Mouse (Mus musculus): ENCODE data around the gene Vezt.

Gene Vezt

DNA sequence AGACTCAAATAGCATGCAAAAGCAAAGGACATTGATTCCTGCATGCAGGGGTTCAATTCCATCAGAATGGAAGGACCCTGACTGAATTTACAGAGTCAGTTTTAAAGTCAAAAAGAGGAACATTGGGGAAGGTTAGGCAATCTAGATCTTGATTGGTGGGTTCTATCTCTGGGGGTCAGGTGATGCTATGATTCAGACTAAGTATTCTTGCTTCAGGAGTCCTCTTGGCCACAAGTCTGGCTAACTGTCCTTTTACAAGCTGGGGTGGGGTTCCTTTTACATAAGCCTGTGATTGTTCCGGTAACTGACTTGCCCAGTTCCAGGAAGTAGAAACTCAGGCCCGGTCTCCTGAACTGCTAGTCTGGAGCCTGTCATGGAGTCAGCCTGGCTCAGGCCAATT, 85.7 kb downstream of the Vezt start:
- DNase-seq (ENCODE audit: low read depth, low spot score): no peak
- H3K27me3 ChIP-seq (ENCODE audit: control insufficient read depth, insufficient read depth, low read length, poor library complexity, severe bottlenecking): no peaks in the 10 kb centered on the region; the same call in 1 of the 2 replicates
- no peaks in the 10 kb centered on the region for H3K36me3 ChIP-seq (ENCODE audit: control insufficient read depth, insufficient read depth, low read length, poor library complexity, severe bottlenecking)

DNA sequence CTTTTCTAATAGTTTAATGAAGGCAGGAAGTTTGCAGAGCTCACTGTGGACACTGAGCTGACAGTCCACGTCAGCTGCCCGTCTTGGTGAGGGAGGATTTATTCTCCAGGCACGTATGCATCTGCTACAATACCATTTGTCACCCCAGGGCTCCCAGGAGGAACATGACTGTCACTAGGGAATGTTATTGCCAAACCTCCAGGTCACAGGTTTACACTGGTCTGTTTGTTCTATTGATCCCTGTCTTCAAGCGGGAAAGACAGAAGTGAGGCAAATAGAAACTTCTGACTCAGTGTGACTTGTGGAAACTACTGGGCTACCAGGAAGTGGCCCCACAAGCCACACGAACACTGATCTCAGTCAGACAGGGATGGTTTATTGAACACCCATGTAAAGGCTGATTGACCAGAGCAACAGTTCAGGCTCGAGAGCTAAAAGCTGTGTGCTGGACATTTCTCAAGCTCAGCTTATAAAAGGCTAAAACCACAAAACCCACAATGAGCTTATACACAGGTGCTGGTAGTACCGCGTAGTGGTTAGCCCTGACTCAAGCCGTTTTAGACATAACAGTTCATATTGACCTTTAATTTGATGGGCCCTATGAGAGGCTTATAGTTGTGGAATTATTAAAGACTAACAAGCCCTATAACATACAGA, 89.6 kb downstream of the Vezt start:
- Histone ChIP-seq H3K27me3 (ENCODE audit: control insufficient read depth, insufficient read depth, low read length, poor library complexity, severe bottlenecking) (no peaks in the 10 kb centered on the region), H3K36me3 (ENCODE audit: control insufficient read depth, insufficient read depth, low read length, poor library complexity, severe bottlenecking) (no peaks in the 10 kb centered on the region)
- no peak for DNase-seq (ENCODE audit: low read depth, low spot score)

DNA sequence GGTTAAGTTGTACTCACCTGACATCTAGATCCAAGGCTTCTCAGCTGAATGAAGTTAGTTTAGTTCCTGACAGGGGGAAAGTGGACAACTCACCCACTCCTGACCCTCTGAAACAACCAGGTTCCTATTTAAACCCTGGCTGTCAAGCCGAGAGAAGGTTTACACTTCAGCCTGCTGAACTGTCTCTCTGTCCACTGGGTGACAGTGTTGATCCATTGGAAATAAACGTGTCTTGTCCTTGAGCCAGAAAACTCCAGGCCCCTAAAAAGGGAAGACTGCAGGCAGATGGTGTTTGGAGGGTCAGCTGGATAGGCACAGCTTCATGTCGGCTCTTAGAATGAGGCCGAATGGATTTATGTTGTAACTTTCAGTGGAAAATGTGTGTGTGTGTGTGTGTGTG, 90.3 kb downstream of the Vezt start:
- no peak for DNase-seq (ENCODE audit: low read depth, low spot score)
- Histone ChIP-seq H3K27me3 (ENCODE audit: control insufficient read depth, insufficient read depth, low read length, poor library complexity, severe bottlenecking) (no peaks in the 10 kb centered on the region), H3K36me3 (ENCODE audit: control insufficient read depth, insufficient read depth, low read length, poor library complexity, severe bottlenecking) (no peaks in the 10 kb centered on the region)

GRCm38 (mm10) chr10:93944241-93944640, 91.4 kb downstream of the Vezt start:
- DNase-seq (ENCODE audit: low read depth, low spot score): no peak
- Histone ChIP-seq H3K36me3 (ENCODE audit: control insufficient read depth, insufficient read depth, low read length, poor library complexity, severe bottlenecking) (no peaks in the 10 kb centered on the region), H3K27me3 (ENCODE audit: control insufficient read depth, insufficient read depth, low read length, poor library complexity, severe bottlenecking) (no peaks in the 10 kb centered on the region)

GRCm38 (mm10) chr10:93940279-93940678, 95.3 kb downstream of the Vezt start:
- no peak for DNase-seq (ENCODE audit: low read depth, low spot score)
- H3K27me3 ChIP-seq (ENCODE audit: control insufficient read depth, insufficient read depth, low read length, poor library complexity, severe bottlenecking): no peaks in the 10 kb centered on the region
- H3K36me3 ChIP-seq (ENCODE audit: control insufficient read depth, insufficient read depth, low read length, poor library complexity, severe bottlenecking): no peaks in the 10 kb centered on the region

- Histone ChIP-seq H3K27me3 (ENCODE audit: control insufficient read depth, insufficient read depth, low read length, poor library complexity, severe bottlenecking) (no peaks in the 10 kb centered on the region), H3K36me3 (ENCODE audit: control insufficient read depth, insufficient read depth, low read length, poor library complexity, severe bottlenecking) (no peaks in the 10 kb centered on the region)
- DNase-seq (ENCODE audit: low read depth, low spot score): no peak
Observed at GRCm38 (mm10) chr10:93939676-93940075, 95.9 kb downstream of the Vezt start.

GRCm38 (mm10) chr10:93938844-93939271, 96.8 kb downstream of the Vezt start:
- no peaks in the 10 kb centered on the region for H3K36me3 ChIP-seq (ENCODE audit: control insufficient read depth, insufficient read depth, low read length, poor library complexity, severe bottlenecking)
- H3K27me3 ChIP-seq (ENCODE audit: control insufficient read depth, insufficient read depth, low read length, poor library complexity, severe bottlenecking): no peaks in the 10 kb centered on the region
- peak; percentile 34 for DNase-seq (ENCODE audit: low read depth, low spot score)

- H3K27me3 ChIP-seq (ENCODE audit: control insufficient read depth, insufficient read depth, low read length, poor library complexity, severe bottlenecking): no peaks in the 10 kb centered on the region
- no peak for DNase-seq (ENCODE audit: low read depth, low spot score)
- H3K36me3 ChIP-seq (ENCODE audit: control insufficient read depth, insufficient read depth, low read length, poor library complexity, severe bottlenecking): no peaks in the 10 kb centered on the region
Observed at GRCm38 (mm10) chr10:93933980-93934379, 101.6 kb downstream of the Vezt start.

- DNase-seq (ENCODE audit: low read depth, low spot score): no peak
- Histone ChIP-seq H3K36me3 (ENCODE audit: control insufficient read depth, insufficient read depth, low read length, poor library complexity, severe bottlenecking) (no peaks in the 10 kb centered on the region), H3K27me3 (ENCODE audit: control insufficient read depth, insufficient read depth, low read length, poor library complexity, severe bottlenecking) (no peaks in the 10 kb centered on the region)
Observed at GRCm38 (mm10) chr10:93932861-93933260, 102.8 kb downstream of the Vezt start.

DNA sequence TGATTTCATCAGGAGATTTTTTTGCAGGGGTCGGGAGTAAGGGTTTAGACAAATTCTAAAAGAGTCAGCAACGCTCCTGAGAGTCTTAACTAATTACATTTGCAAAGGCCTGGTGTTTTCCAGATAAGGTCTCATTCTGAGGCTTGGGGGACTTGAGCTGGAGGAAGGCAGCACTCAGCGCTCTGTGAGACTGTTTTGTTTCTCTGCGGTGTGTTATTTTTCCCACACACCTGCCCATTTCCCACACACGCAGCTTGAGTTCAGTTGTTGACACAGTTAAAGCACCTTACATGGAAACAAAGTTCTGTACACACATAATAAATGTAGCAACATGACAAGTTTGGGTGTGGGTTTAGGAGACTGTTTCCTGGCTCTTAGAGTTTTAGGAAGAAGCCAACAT, 103.6 kb downstream of the Vezt start:
- no peak for DNase-seq (ENCODE audit: low read depth, low spot score)
- H3K36me3 ChIP-seq (ENCODE audit: control insufficient read depth, insufficient read depth, low read length, poor library complexity, severe bottlenecking): no peaks in the 10 kb centered on the region
- H3K27me3 ChIP-seq (ENCODE audit: control insufficient read depth, insufficient read depth, low read length, poor library complexity, severe bottlenecking): no peaks in the 10 kb centered on the region

GRCm38 (mm10) chr10:93931431-93931830, 104.2 kb downstream of the Vezt start:
- DNase-seq (ENCODE audit: low read depth, low spot score): no peak

GRCm38 (mm10) chr10:93930236-93930824, 105.3 kb downstream of the Vezt start:
- H3K36me3 ChIP-seq (ENCODE audit: control insufficient read depth, insufficient read depth, low read length, poor library complexity, severe bottlenecking): no peaks in the 10 kb centered on the region
- no peaks in the 10 kb centered on the region for H3K27me3 ChIP-seq (ENCODE audit: control insufficient read depth, insufficient read depth, low read length, poor library complexity, severe bottlenecking)
- DNase-seq (ENCODE audit: low read depth, low spot score): no peak

More at GRCm38 (mm10) chr10:93931431-93931830, 104.2 kb downstream of the Vezt start:
- Histone ChIP-seq H3K36me3 (ENCODE audit: control insufficient read depth, insufficient read depth, low read length, poor library complexity, severe bottlenecking) (no peaks in the 10 kb centered on the region), H3K27me3 (ENCODE audit: control insufficient read depth, insufficient read depth, low read length, poor library complexity, severe bottlenecking) (no peaks in the 10 kb centered on the region)

- no peaks in the 10 kb centered on the region for H3K27me3 ChIP-seq (ENCODE audit: control insufficient read depth, insufficient read depth, low read length, poor library complexity, severe bottlenecking)
- DNase-seq (ENCODE audit: low read depth, low spot score): no peak
- H3K36me3 ChIP-seq (ENCODE audit: control insufficient read depth, insufficient read depth, low read length, poor library complexity, severe bottlenecking): no peaks in the 10 kb centered on the region
Observed at GRCm38 (mm10) chr10:93924666-93925065, 111.0 kb downstream of the Vezt start.

DNA sequence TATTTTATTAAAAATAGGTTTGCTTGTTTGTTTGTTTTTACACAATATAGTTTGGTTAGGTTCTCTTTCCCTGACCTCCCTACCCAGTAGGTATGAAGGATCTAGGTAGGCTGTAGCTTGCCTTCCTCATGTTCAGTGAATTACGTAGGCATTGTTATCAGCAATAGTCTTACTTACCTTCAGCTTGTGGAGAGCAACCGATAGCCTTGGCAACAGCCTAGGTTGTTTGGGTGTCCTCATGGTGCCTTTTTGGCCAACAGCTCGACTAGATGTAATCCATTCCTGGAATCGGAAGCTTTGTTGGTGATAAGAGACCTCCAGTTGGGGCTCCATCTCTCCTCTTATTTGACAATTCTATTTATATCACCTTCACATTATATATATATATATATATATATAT, 114.5 kb downstream of the Vezt start:
- no peaks in the 10 kb centered on the region for H3K27me3 ChIP-seq (ENCODE audit: control insufficient read depth, insufficient read depth, low read length, poor library complexity, severe bottlenecking)
- DNase-seq (ENCODE audit: low read depth, low spot score): no peak
- no peaks in the 10 kb centered on the region for H3K36me3 ChIP-seq (ENCODE audit: control insufficient read depth, insufficient read depth, low read length, poor library complexity, severe bottlenecking)

- H3K36me3 ChIP-seq (ENCODE audit: control insufficient read depth, insufficient read depth, low read length, poor library complexity, severe bottlenecking): no peaks in the 10 kb centered on the region
- DNase-seq (ENCODE audit: low read depth, low spot score): no peak
- H3K27me3 ChIP-seq (ENCODE audit: control insufficient read depth, insufficient read depth, low read length, poor library complexity, severe bottlenecking): no peaks in the 10 kb centered on the region
Observed at GRCm38 (mm10) chr10:93919227-93919626, 116.4 kb downstream of the Vezt start.

- no peak for DNase-seq (ENCODE audit: low read depth, low spot score)
- Histone ChIP-seq H3K27me3 (ENCODE audit: control insufficient read depth, insufficient read depth, low read length, poor library complexity, severe bottlenecking) (no peaks in the 10 kb centered on the region), H3K36me3 (ENCODE audit: control insufficient read depth, insufficient read depth, low read length, poor library complexity, severe bottlenecking) (no peaks in the 10 kb centered on the region)
Observed at GRCm38 (mm10) chr10:93918701-93919100, 116.9 kb downstream of the Vezt start.

All from splenic B cell, adult 2 months (primary cell).